Mouse (Mus musculus) limb, embryonic 15.5 days (tissue): ENCODE results near the gene Anp32e. TPM values are rescaled to one million over a fixed set of nuclear protein-coding genes. Genes with fewer than 3 reads are reported as not detected.

Experiments
- ATAC-seq: fragments of 200-750 bp; cut with Nextera tagmentation; 2 replicates; pipeline ENCODE4 v1.8.0; 2017; ENCODE audit warnings: low read depth, moderate TSS enrichment; ENCODE audit not compliant: insufficient number of reproducible peaks, low FRiP score, low TSS enrichment
- H3K27ac ChIP-seq: fragments of 300-500 bp; sonication (generic); 2 replicates; pipeline ENCODE4 v1.5.1; 2015; ENCODE audit warnings: moderate library complexity, mild to moderate bottlenecking, inconsistent platforms
- H3K27me3 ChIP-seq: fragments of 300-500 bp; sonication (generic); 2 replicates; pipeline ENCODE4 v1.6.1; 2015; ENCODE audit warnings: inconsistent platforms
- H3K36me3 ChIP-seq: fragments of 300-500 bp; sonication (generic); 2 replicates; pipeline ENCODE4 v1.6.1; 2015; ENCODE audit warnings: inconsistent platforms
- H3K4me1 ChIP-seq: fragments of 300-500 bp; sonication (generic); 2 replicates; pipeline ENCODE4 v1.6.1; 2015; ENCODE audit warnings: inconsistent platforms
- H3K4me2 ChIP-seq: fragments of 300-500 bp; sonication (generic); 2 replicates; pipeline ENCODE4 v1.6.1; 2015; ENCODE audit warnings: mild to moderate bottlenecking, inconsistent platforms
- H3K4me3 ChIP-seq: fragments of 300-500 bp; sonication (generic); 2 replicates; pipeline ENCODE4 v1.5.1; 2015; ENCODE audit warnings: mild to moderate bottlenecking, inconsistent platforms
- H3K9ac ChIP-seq: fragments of 300-500 bp; sonication (generic); 2 replicates; pipeline ENCODE4 v1.6.1; 2015; ENCODE audit warnings: inconsistent platforms
- H3K9me3 ChIP-seq: fragments of 300-500 bp; sonication (generic); 2 replicates; pipeline ENCODE4 v1.6.1; 2016; ENCODE audit warnings: inconsistent platforms
- WGBS: fragments of 180-500 bp; shearing (Covaris S2); methylation state at CpG from one replicate; pipeline ENCODE4 v1.1.7; 2015; 5-methylcytosine and 5-hydroxymethylcytosine counted together
- polyA plus RNA-seq: library from polyadenylated mRNA; unstranded; fragments of >200 nt; fragmentation: Nextera tagmentation; extraction: Ambion mirVana; gene quantifications from 2 replicates; pipeline ENCODE4 v1.2.1, GENCODE M21; 2015

Gene Anp32e
- polyA plus RNA-seq, 1 experiment from 2014 or later: 177 TPM

GRCm38 (mm10) chr3:95994975-95995801 lies 66.1 kb downstream of the Anp32e start:
- Histone ChIP-seq H3K9ac (peak overlapping the region; percentile 86), H3K27ac (peak overlapping the region; percentile 95), H3K4me2 (peak overlapping the region; percentile 68), H3K9me3 (no peaks in the 10 kb centered on the region), H3K36me3 (peaks cover 23% of the 10 kb centered on the region), H3K4me3 (peak overlapping the region; percentile 79), H3K27me3 (no peaks in the 10 kb centered on the region), H3K4me1 (peaks cover 43% of the 10 kb centered on the region)
- ATAC-seq: peak; percentile 63; the same call in 1 of the 2 replicates
- 2% methylated on average over 48 of the region's 51 CpGs for WGBS

GRCm38 (mm10) chr3:95995802-95996428 lies 66.9 kb downstream of the Anp32e start, which contains the start of gene Plekho1:
Plekho1 (minus strand) TSS chr3:95996001.
- ATAC-seq: 0 out of 2 replicates have a peak, but pooled peaks have one; percentile 27
- Histone ChIP-seq H3K4me3 (peak within 1 kb of the TSS; percentile 79), H3K4me1 (peaks cover 43% of the 10 kb centered on the region), H3K9me3 (no peaks in the 10 kb centered on the region), H3K4me2 (peak within 1 kb of the TSS; percentile 68), H3K9ac (peak within 1 kb of the TSS; percentile 86), H3K36me3 (peaks cover 16% of the 10 kb centered on the region), H3K27me3 (no peaks in the 10 kb centered on the region), H3K27ac (peak within 1 kb of the TSS; percentile 95)
- under 1% methylated on average over 56 of the region's 84 CpGs for WGBS

GRCm38 (mm10) chr3:95996451-95997073 lies 67.5 kb downstream of the Anp32e start:
- peaks cover 10% of the 10 kb centered on the region for H3K36me3 ChIP-seq
- peak overlapping the region; percentile 68 for H3K4me2 ChIP-seq
- H3K9ac ChIP-seq: peak overlapping the region; percentile 86; the same call in 1 of the 2 replicates
- WGBS: 8% methylated on average over 6 of the region's 6 CpGs
- H3K27me3 ChIP-seq: no peaks in the 10 kb centered on the region
- peaks cover 43% of the 10 kb centered on the region for H3K4me1 ChIP-seq
- peak overlapping the region; percentile 95 for H3K27ac ChIP-seq
- peak overlapping the region; percentile 79 for H3K4me3 ChIP-seq
- no peak for ATAC-seq
- H3K9me3 ChIP-seq: no peaks in the 10 kb centered on the region

Other genes starting within 250 kb of the Anp32e start
- gene Adamtsl4, start 241.3 kb upstream of the Anp32e start, polyA plus RNA-seq: 5.4 and 11.2 TPM in 2 replicates
- 23.7 and 35.8 TPM in 2 replicates for gene Ecm1, start 189.7 kb upstream of the Anp32e start, polyA plus RNA-seq
- gene Tars2, start 169.0 kb upstream of the Anp32e start, polyA plus RNA-seq: 39.8 and 40.4 TPM in 2 replicates
- gene Rprd2, start 110.4 kb upstream of the Anp32e start, polyA plus RNA-seq: 19.3 and 19.6 TPM in 2 replicates
- 41.2 and 46.1 TPM in 2 replicates for gene Prpf3, start 73.4 kb upstream of the Anp32e start, polyA plus RNA-seq
- gene Mrps21, start 57.7 kb upstream of the Anp32e start, polyA plus RNA-seq: 267 and 300 TPM in 2 replicates
- gene Ciart, start 47.0 kb upstream of the Anp32e start, polyA plus RNA-seq: 11.9 and 13.6 TPM in 2 replicates
- gene BC028528, start 37.2 kb upstream of the Anp32e start, polyA plus RNA-seq: 24.9 and 26.4 TPM in 2 replicates
- gene Aph1a, start 35.3 kb upstream of the Anp32e start, polyA plus RNA-seq: 30.2 and 35.9 TPM in 2 replicates
- 5.6 and 8.9 TPM in 2 replicates for gene Car14, start 24.6 kb upstream of the Anp32e start, polyA plus RNA-seq
- 35.2 and 39.2 TPM in 2 replicates for gene Plekho1, start 66.8 kb downstream of the Anp32e start, polyA plus RNA-seq
- 35.8 and 37.0 TPM in 2 replicates for gene Vps45, start 129.2 kb downstream of the Anp32e start, polyA plus RNA-seq
- gene Otud7b, start 175.3 kb downstream of the Anp32e start, polyA plus RNA-seq: 21.0 and 24.7 TPM in 2 replicates
- gene Mtmr11, start 232.8 kb downstream of the Anp32e start, polyA plus RNA-seq: 33.5 and 33.6 TPM in 2 replicates
- 148 TPM in 2 replicates for gene Sf3b4, start 243.1 kb downstream of the Anp32e start, polyA plus RNA-seq